Mouse (Mus musculus): ENCODE measurements at regions not wholly inside any gene's neighbourhood (a gene's known extent, or its start where the extent isn't known, plus 50 kb on each side); places are given as distances from the start of the nearest gene placed in this dataset.
A peak's percentile ranks its signal among the peaks of the same experiment; 100 is the strongest.

GRCm38 (mm10) chr15:56346111-56346510, 1131.3 kb downstream of the Slc22a22 start:
- H3K4me3 ChIP-seq: no peak overlapping the region
- H3K27ac ChIP-seq: no peak overlapping the region
- TF ChIP-seq CTCF (conservative IDR thresholded peaks at IDR 0.05): no peak
- DNase-seq (ENCODE audit: low spot score in 2 of 2): no peak

GRCm38 (mm10) chr15:56344973-56345372, 1132.5 kb downstream of the Slc22a22 start:
- Histone ChIP-seq H3K4me3 (no peak overlapping the region), H3K27ac (no peak overlapping the region)
- DNase-seq (ENCODE audit: low spot score in 2 of 2): no peak
- TF ChIP-seq CTCF (conservative IDR thresholded peaks at IDR 0.05): no peak

GRCm38 (mm10) chr15:56344304-56344932, 1133.0 kb downstream of the Slc22a22 start:
- DNase-seq (ENCODE audit: low spot score in 2 of 2): no peak
- TF ChIP-seq CTCF (conservative IDR thresholded peaks at IDR 0.05): peak; percentile 67
- Histone ChIP-seq H3K27ac (no peak overlapping the region), H3K4me3 (no peak overlapping the region)

GRCm38 (mm10) chr15:56337879-56338278, 1139.5 kb downstream of the Slc22a22 start:
- Histone ChIP-seq H3K27ac (no peak overlapping the region), H3K4me3 (no peak overlapping the region)
- no peak for TF ChIP-seq CTCF (conservative IDR thresholded peaks at IDR 0.05)
- no peak for DNase-seq (ENCODE audit: low spot score in 2 of 2)

- H3K27ac ChIP-seq: no peak overlapping the region
These were observed 1141.0 kb downstream of the Slc22a22 start for GRCm38 (mm10) chr15:56336449-56336848.

GRCm38 (mm10) chr15:56335011-56335410, 1142.4 kb downstream of the Slc22a22 start:
- Histone ChIP-seq H3K27ac (no peak overlapping the region), H3K4me3 (no peak overlapping the region)
- TF ChIP-seq CTCF (conservative IDR thresholded peaks at IDR 0.05): no peak
- no peak for DNase-seq (ENCODE audit: low spot score in 2 of 2)

More at GRCm38 (mm10) chr15:56336449-56336848, 1141.0 kb downstream of the Slc22a22 start:
- TF ChIP-seq CTCF (conservative IDR thresholded peaks at IDR 0.05): peak; percentile 91
- DNase-seq (ENCODE audit: low spot score in 2 of 2): peak; percentile 59 to 83
- no peak overlapping the region for H3K4me3 ChIP-seq

GRCm38 (mm10) chr15:56320501-56320900, 1156.9 kb downstream of the Slc22a22 start:
- Histone ChIP-seq H3K4me3 (no peak overlapping the region), H3K27ac (no peak overlapping the region)
- no peak for TF ChIP-seq CTCF (conservative IDR thresholded peaks at IDR 0.05)
- DNase-seq (ENCODE audit: low spot score in 2 of 2): no peak

- no peak for TF ChIP-seq CTCF (conservative IDR thresholded peaks at IDR 0.05)
- DNase-seq (ENCODE audit: low spot score in 2 of 2): no peak
- H3K4me3 ChIP-seq: no peak overlapping the region
- no peak overlapping the region for H3K27ac ChIP-seq
These were observed 1182.5 kb downstream of the Slc22a22 start for GRCm38 (mm10) chr15:56294910-56295438.

- Histone ChIP-seq H3K27ac (no peak overlapping the region), H3K4me3 (no peak overlapping the region)
- peak in 1 of 2 experiments; percentile 0 for DNase-seq (ENCODE audit: low spot score in 2 of 2)
- no peak for TF ChIP-seq CTCF (conservative IDR thresholded peaks at IDR 0.05)
These were observed 1198.7 kb downstream of the Slc22a22 start for GRCm38 (mm10) chr15:56278622-56279301.

GRCm38 (mm10) chr15:56278006-56278405, 1199.4 kb downstream of the Slc22a22 start:
- H3K4me3 ChIP-seq: no peak overlapping the region
- no peak overlapping the region for H3K27ac ChIP-seq
- no peak for TF ChIP-seq CTCF (conservative IDR thresholded peaks at IDR 0.05)
- no peak for DNase-seq (ENCODE audit: low spot score in 2 of 2)

- Histone ChIP-seq H3K27ac (no peak overlapping the region), H3K4me3 (no peak overlapping the region)
- DNase-seq (ENCODE audit: low spot score in 2 of 2): no peak
- no peak for TF ChIP-seq CTCF (conservative IDR thresholded peaks at IDR 0.05)
These were observed 1228.7 kb downstream of the Slc22a22 start for GRCm38 (mm10) chr15:56248731-56249130.

GRCm38 (mm10) chr15:56244004-56244735, 1233.3 kb downstream of the Slc22a22 start:
- Histone ChIP-seq H3K27ac (no peak overlapping the region), H3K4me3 (no peak overlapping the region)
- no peak for DNase-seq (ENCODE audit: low spot score in 2 of 2)
- TF ChIP-seq CTCF (conservative IDR thresholded peaks at IDR 0.05): no peak

- H3K4me3 ChIP-seq: no peak overlapping the region
- no peak for TF ChIP-seq CTCF (conservative IDR thresholded peaks at IDR 0.05)
- no peak for DNase-seq (ENCODE audit: low spot score in 2 of 2)
- H3K27ac ChIP-seq: no peak overlapping the region
These were observed 1274.9 kb downstream of the Slc22a22 start for GRCm38 (mm10) chr15:56202552-56202951.
